Mouse (Mus musculus): ENCODE data around the gene Cacnb4.

DNA sequence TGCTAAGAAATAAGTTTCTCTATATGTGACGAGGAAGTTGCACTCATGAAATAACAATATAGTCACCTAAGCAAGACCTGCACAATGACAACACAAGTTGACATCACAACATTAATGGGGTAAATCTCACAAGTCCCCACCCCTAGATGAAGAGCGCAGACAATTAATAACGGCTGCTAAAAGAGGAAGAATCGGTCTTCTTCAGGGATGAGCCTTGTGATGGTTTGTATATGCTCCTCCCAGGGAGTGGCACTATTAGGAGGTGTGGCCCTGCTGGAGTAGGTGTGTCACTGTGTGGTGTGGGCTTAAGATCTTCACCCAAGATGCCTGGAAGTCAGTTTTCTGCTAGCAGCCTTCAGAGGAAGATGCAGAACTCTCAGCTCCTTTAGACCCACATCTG is 70.3 kb downstream of the Cacnb4 start:
- no peak for TF ChIP-seq POLR2A (IDR thresholded peaks at IDR 0.05; ENCODE audit: insufficient read depth, low read length)
- no peak for TF ChIP-seq CTCF (IDR thresholded peaks at IDR 0.05; ENCODE audit: low read depth, low read length)
- no peak for TF ChIP-seq EP300 (IDR thresholded peaks at IDR 0.05; ENCODE audit: insufficient read depth, low read depth, low read length)

Data from ES-Bruce4 (cell line).